Mouse (Mus musculus) hematopoietic stem cell, adult 5-6 weeks (primary cell): ENCODE results near the gene Gm28845. TPM values are rescaled to one million over a fixed set of nuclear protein-coding genes. Genes with fewer than 3 reads are reported as not detected.

Experiments
- ATAC-seq, 2 experiments: fragments of 125-278 bp in 1 of 2; replicated peaks in 1 of 2; 2 replicates each; pipeline ENCODE4 v1.8.0; 2016 to 2017; ENCODE audit warnings: inconsistent platforms in 2 of 2, mild to moderate bottlenecking in 2 of 2, moderate number of reproducible peaks in 2 of 2, low read depth in 1 of 2, moderate TSS enrichment in 1 of 2; ENCODE audit not compliant: low FRiP score in 2 of 2, poor library complexity in 2 of 2, severe bottlenecking in 2 of 2, insufficient read depth in 1 of 2, low TSS enrichment in 1 of 2
- total RNA-seq: library from RNA; stranded (forward); fragments of 172-1452, 232-1000 nt; gene quantifications from 2 replicates; pipeline ENCODE4 v1.2.3, GENCODE M21; 2017

The Gm28845 gene
- total RNA-seq, 1 experiment from 2014 or later: not detected

- peak in 1 of 2 experiments; percentile 30; a peak in 1 of 4 replicates for ATAC-seq
These were observed 7.1 kb downstream of the Gm28845 start for GRCm38 (mm10) chr1:65112031-65112806.

DNA sequence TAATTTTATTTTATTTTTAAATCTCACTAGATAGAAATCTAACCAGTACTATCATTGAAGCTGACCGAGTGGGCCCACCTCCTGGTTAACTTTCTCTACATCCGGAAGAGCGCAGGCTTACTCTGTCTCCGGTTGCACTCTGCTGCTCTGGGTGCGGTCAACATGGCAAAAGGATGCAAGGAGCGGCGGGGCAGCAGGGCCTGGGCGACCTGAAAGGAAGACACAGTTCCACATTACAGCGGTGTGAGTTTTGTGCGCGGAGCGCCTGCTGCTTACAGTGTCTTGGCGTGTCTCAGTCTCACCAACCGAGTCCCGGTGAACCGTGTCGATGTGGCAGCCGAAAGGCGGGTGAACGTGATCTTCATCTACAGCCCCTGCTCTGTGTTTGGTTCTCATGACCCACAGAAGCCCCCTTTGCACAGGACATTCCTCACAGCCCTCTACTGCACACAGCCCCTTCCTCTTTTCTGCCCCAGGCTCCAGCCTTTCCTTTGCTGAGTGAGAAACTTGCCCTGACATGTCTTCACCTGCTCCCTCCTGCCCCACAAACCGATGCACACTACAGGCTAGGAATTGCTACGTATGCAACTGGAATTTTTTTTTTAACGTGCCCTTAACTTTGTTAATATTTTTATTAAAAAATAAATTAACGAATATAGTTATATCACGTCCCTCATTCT lies 9.5 kb downstream of the Gm28845 start:
- ATAC-seq: no peak; a peak in 1 of 4 replicates

DNA sequence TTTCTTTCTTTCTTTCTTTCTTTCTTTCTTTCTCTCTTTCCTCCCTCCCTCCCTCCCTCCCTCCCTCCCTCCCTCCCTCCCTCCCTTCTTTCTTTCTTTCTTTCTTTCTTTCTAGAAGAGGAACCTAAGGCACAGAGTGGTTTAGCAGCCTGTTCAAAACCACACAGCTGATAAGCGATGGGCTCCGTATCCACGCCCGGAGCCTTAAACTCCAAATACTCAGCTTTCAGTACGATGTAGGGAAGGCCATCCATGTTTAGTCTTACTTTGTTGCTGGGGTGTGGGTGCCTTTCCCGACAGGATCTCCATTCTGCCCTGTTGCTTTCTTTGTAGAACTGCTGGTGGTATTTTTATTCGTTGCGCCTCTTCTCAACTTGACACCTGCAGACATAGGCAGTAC lies 10.2 kb downstream of the Gm28845 start:
- no peak for ATAC-seq

- ATAC-seq: peak in 1 of 2 experiments; percentile 56; a peak in 1 of 4 replicates
These were observed 11.6 kb downstream of the Gm28845 start for GRCm38 (mm10) chr1:65107654-65108279.

DNA sequence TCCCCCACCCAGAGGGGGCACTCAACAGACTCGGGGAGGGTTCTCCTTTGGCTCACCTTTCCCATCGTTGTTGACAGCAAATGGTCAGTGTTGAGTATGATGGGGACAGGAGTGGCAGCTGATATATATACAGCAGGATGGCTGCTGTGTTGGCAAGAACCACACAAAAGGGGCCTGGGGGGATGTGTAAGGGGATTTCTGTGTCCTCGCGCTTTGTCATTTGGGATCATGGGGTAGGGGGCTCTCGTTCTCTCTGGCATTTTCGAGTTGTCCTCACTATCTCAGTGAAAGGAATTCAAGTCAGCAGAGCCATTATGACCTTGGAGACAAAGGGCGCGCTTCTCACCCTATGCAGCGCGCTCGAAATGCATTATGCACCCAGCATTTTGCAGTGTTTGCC lies 16.1 kb downstream of the Gm28845 start, which contains the start of gene Cryga:
Cryga (minus strand) TSS at position 101 of the 400 bp plus-strand sequence.
- ATAC-seq: no peak

- ATAC-seq: no peak
These were observed 22.4 kb downstream of the Gm28845 start for GRCm38 (mm10) chr1:65096953-65097352.

GRCm38 (mm10) chr1:65091566-65091965 lies 27.8 kb downstream of the Gm28845 start:
- no peak for ATAC-seq

DNA sequence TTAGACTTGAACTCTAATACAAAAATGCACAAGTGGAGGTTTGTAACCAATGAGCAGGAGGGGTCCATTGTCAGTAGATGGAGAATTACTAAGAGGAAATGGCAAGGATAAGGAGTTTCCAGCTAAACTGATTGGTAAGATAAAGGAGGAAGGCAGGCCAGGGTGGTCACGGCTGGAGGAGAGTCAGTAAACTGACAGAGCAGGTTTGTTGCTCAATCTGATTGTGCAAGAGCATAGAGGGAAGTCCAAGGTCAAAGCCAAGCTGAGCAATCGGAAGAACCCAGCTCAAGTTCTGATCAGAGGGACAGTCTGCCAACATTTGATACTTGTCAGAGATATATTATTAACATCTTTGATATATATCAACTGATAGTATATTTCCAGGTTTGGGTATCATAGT lies 29.0 kb downstream of the Gm28845 start:
- peak; percentile 46 to 78; a peak in 3 of 4 replicates for ATAC-seq

DNA sequence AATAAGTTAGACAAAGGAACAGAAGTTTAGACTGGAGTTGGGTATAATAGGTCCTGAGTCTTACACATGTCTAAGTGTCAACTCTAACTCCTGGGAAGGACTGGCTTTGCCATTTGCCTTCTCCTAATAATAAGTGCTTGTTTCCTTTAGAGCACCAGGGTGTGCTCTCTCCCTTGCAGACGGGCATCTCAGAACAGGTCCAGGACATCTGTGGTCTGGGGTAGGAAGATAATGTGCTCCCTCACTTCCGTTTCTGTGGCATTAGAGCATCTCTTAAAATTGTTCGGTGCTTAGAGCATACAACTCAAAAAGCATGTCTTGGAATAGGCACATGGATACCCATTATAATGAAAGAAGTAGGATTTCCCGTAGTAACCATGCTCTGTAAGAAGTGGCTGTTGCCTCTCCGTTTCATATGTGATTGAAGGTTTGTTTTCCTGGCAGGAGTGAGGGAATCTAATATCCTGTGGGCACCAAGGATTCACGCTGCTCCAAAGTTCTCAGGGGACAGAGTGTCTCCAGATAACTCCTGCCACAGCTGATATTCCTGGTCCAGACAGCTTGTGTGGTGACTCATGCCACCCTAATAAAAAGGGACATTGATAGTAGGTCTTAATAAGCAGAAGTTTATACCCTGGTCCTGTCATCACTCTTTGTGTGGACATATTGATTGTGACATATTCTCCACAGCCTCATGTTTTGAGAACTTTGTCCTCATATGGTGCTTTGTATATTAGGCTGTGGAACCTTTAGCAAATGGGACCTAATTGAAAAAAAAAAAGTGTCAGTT lies 30.6 kb downstream of the Gm28845 start:
- peak in 1 of 2 experiments; percentile 70; a peak in 1 of 4 replicates for ATAC-seq

GRCm38 (mm10) chr1:65082188-65082587 lies 37.2 kb downstream of the Gm28845 start, which contains the start of gene Crygb:
Crygb (minus strand) TSS chr1:65082288.
- ATAC-seq: no peak

- no peak for ATAC-seq
These were observed 43.8 kb downstream of the Gm28845 start for GRCm38 (mm10) chr1:65075607-65076006.

GRCm38 (mm10) chr1:65073589-65073988 lies 45.8 kb downstream of the Gm28845 start, which contains the start of gene Crygc:
Crygc (minus strand) TSS chr1:65073689.
- ATAC-seq: no peak

DNA sequence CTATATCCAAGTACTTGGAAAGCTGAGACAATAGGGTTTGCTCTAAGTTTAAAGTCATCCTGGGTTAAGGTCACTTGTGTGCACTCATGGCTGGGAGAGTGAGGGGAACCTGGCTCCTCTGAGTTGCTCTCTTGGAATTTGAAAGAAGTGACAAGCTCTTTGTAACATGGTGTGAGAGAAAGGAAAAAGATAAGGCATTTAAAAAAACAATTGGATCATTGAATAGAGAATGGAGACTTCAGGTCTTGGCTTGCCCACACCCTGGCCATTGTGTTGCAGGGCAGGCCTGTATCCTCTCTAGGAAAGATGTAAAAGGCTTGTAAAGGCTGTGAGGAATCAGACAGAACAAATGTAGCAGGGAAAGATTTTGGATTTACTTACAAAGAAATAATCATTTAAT lies 51.5 kb downstream of the Gm28845 start:
- no peak for ATAC-seq

GRCm38 (mm10) chr1:65064201-65064600 lies 55.2 kb downstream of the Gm28845 start:
- ATAC-seq: no peak

DNA sequence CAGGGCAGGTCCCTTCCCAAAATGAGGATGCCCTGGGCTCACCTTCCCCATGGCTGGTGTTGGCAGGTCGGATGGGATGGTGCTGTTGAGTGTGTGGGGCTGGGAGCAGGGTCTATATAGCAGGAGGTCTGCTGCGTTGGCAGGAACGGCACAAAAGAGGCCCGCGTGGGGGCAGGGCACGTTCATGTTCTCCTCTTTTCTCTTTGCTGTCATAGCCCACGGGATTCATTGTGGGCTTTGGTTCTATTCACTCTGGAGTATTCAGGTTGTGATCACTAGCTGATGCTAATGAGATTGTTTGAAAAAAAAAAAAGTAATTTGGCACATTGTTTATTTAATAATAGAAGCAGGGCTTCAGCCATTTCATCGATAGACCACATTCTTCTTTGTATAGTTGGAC lies 56.0 kb downstream of the Gm28845 start, which contains the start of gene Crygd:
Crygd (minus strand) TSS at position 101 of the 400 bp plus-strand sequence.
- ATAC-seq: no peak

DNA sequence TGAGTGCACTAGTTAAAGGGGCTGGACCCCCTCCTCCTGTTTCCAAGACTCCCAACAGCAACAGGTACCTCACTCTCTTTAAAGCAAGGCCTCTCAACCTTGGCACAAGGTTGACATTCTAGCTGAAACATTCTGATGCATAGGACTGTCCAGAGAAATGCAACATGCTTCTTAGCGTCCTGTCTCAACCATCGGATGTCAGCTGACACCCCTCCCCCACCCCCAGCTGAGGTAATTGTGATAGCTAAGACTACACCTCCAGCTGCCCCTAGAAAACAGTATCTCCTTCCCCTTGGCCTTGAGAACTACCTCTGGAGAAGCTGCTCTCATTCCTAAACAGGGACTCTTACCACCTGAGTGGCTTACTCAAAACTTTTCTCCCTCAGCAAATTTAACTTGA lies 67.2 kb downstream of the Gm28845 start:
- ATAC-seq: no peak

- ATAC-seq: no peak
These were observed 67.7 kb downstream of the Gm28845 start for GRCm38 (mm10) chr1:65051696-65052095.
